Mouse (Mus musculus) heart, adult 2 months (tissue): ENCODE data around the gene Cldn22. TPM values are rescaled to one million over a fixed set of nuclear protein-coding genes. Genes with fewer than 3 reads are reported as not detected.
A peak's percentile ranks its signal among the peaks of the same experiment; 100 is the strongest.

Experiments
- DNase-seq, 2 experiments: peaks; one replicate each; pipeline ENCODE4 v3.0.0; 2021
- H3K27ac ChIP-seq: fragments of 200-600 bp; 2 replicates; pipeline ENCODE4 v1.8.1; 2022
- H3K27me3 ChIP-seq: fragments of 200-500 bp; 2 replicates; pipeline ENCODE4 v1.6.1; 2012; ENCODE audit warnings: mild to moderate bottlenecking, low read length, inconsistent platforms, mixed read lengths; ENCODE audit not compliant: control insufficient read depth, insufficient read depth
- H3K36me3 ChIP-seq: fragments of 200-500 bp; 2 replicates; pipeline ENCODE4 v1.6.1; 2012; ENCODE audit warnings: low read length, inconsistent platforms; ENCODE audit not compliant: control insufficient read depth, insufficient read depth
- H3K4me1 ChIP-seq: fragments of 200-500 bp; 2 replicates; pipeline ENCODE4 v1.6.1; 2011; ENCODE audit warnings: low read length; ENCODE audit not compliant: control insufficient read depth, insufficient read depth
- H3K4me3 ChIP-seq: fragments of 200-600 bp; 2 replicates; pipeline ENCODE4 v1.8.1; 2022
- H3K79me2 ChIP-seq: fragments of 200-500 bp; replicated peaks from 2 replicates; pipeline ENCODE4 v1.6.1; 2012; ENCODE audit warnings: mild to moderate bottlenecking, inconsistent platforms, low read length, moderate library complexity, mixed read lengths; ENCODE audit not compliant: control insufficient read depth, insufficient read depth
- H3K9ac ChIP-seq: fragments of 200-500 bp; 2 replicates; pipeline ENCODE4 v1.6.1; 2012; ENCODE audit warnings: low read depth, mild to moderate bottlenecking, control low read depth, inconsistent platforms, low read length, mixed read lengths
- CTCF ChIP-seq: fragments of 200-600 bp; IDR thresholded peaks from 2 replicates; pipeline ENCODE4 v1.8.1; 2022; ENCODE audit warnings: antibody characterized with exemption, mild to moderate bottlenecking, moderate library complexity
- EP300 ChIP-seq: fragments of 200-500 bp; IDR thresholded peaks from 2 replicates; pipeline ENCODE4 v1.6.1; 2011; ENCODE audit warnings: low read depth, low read length, control low read depth; ENCODE audit not compliant: insufficient read depth
- POLR2A ChIP-seq: fragments of 200-500 bp; IDR thresholded peaks from 2 replicates; pipeline ENCODE4 v1.6.1; 2011; ENCODE audit warnings: mild to moderate bottlenecking, low read depth, low read length, control low read depth; ENCODE audit not compliant: insufficient read depth
- WGBS: fragments of 180-500 bp; shearing (Covaris S2); methylation state at CpG from one replicate; pipeline ENCODE4 v1.1.7; 2018; 5-methylcytosine and 5-hydroxymethylcytosine counted together
- intact Hi-C: fragments of 180-260 bp; cut with DNase I; formaldehyde crosslinking; loops from one replicate; pipeline ENCODE4 v1.15.1; 2025
- polyA plus RNA-seq: library from polyadenylated mRNA; depleted of rRNA; stranded (reverse); fragments of >200 nt; gene quantifications from 2 replicates; pipeline ENCODE4 v1.2.3, GENCODE M21; 2012
- total RNA-seq, 2 experiments: library from RNA; stranded (reverse); gene quantifications; 2 replicates each; pipeline ENCODE4 v1.2.3; 2021

Gene Cldn22
- total and polyA plus RNA-seq, 3 experiments = 1.2 TPM; not detected in 2

GRCm38 (mm10) chr8:47849842-47850241, 25.6 kb downstream of the Cldn22 start:
- no peak overlapping the region for H3K4me3 ChIP-seq
- H3K27me3 ChIP-seq = no peaks in the 10 kb centered on the region
- no peak overlapping the region for H3K9ac ChIP-seq
- intact Hi-C loops = no loop called here
- no peaks in the 10 kb centered on the region for H3K79me2 ChIP-seq
- WGBS = 62% methylated on average over 8 of the region's 8 CpGs
- DNase-seq = no peak
- no peak overlapping the region for H3K27ac ChIP-seq
- peaks cover 8% of the 10 kb centered on the region for H3K4me1 ChIP-seq
- TF ChIP-seq POLR2A (no peak), CTCF (peak; percentile 69)
- peaks cover 4% of the 10 kb centered on the region; the same call in 1 of the 2 replicates for H3K36me3 ChIP-seq

- TF ChIP-seq EP300 (0 out of 2 replicates have a peak, but pooled peaks have one; percentile 44), POLR2A (peak; percentile 25; the same call in 1 of the 2 replicates), CTCF (no peak)
- peak; percentile 71 to 74 for DNase-seq
- Histone ChIP-seq H3K4me1 (peaks cover 8% of the 10 kb centered on the region), H3K4me3 (peak overlapping the region; percentile 5; the same call in 1 of the 2 replicates), H3K27ac (peak overlapping the region; percentile 26), H3K79me2 (no peaks in the 10 kb centered on the region), H3K9ac (peak overlapping the region; percentile 13; the same call in 1 of the 2 replicates), H3K36me3 (peaks cover 4% of the 10 kb centered on the region; the same call in 1 of the 2 replicates), H3K27me3 (no peaks in the 10 kb centered on the region)
- intact Hi-C loops = no loop called here
- 32% methylated on average over 12 of the region's 12 CpGs for WGBS
Observed at GRCm38 (mm10) chr8:47851824-47852502, 27.7 kb downstream of the Cldn22 start.

- WGBS = 81% methylated on average over 5 of the region's 5 CpGs
- Histone ChIP-seq H3K79me2 (no peaks in the 10 kb centered on the region), H3K9ac (no peak overlapping the region), H3K4me1 (peaks cover 8% of the 10 kb centered on the region), H3K4me3 (no peak overlapping the region), H3K36me3 (peaks cover 4% of the 10 kb centered on the region; the same call in 1 of the 2 replicates), H3K27ac (no peak overlapping the region), H3K27me3 (no peaks in the 10 kb centered on the region)
- no peak for DNase-seq
- intact Hi-C loops = no loop called here
- TF ChIP-seq EP300 = no peak
- TF ChIP-seq CTCF = no peak
- TF ChIP-seq POLR2A = no peak
Observed at GRCm38 (mm10) chr8:47852737-47853136, 28.5 kb downstream of the Cldn22 start.

- no peaks in the 10 kb centered on the region for H3K27me3 ChIP-seq
- TF ChIP-seq CTCF = no peak
- no peak for TF ChIP-seq EP300
- TF ChIP-seq POLR2A = no peak
- H3K4me1 ChIP-seq = peaks cover 8% of the 10 kb centered on the region
- DNase-seq = no peak
- H3K36me3 ChIP-seq = peaks cover 4% of the 10 kb centered on the region; the same call in 1 of the 2 replicates
- no peaks in the 10 kb centered on the region for H3K79me2 ChIP-seq
- intact Hi-C loops = no loop called here
- no peak overlapping the region for H3K4me3 ChIP-seq
- H3K27ac ChIP-seq = no peak overlapping the region
- H3K9ac ChIP-seq = no peak overlapping the region
- 87% methylated on average over 5 of the region's 5 CpGs for WGBS
Observed at GRCm38 (mm10) chr8:47853356-47853755, 29.1 kb downstream of the Cldn22 start.

GRCm38 (mm10) chr8:47859259-47859658, 35.0 kb downstream of the Cldn22 start:
- Histone ChIP-seq H3K4me1 (no peaks in the 10 kb centered on the region), H3K79me2 (no peaks in the 10 kb centered on the region), H3K27ac (no peak overlapping the region), H3K9ac (no peak overlapping the region), H3K36me3 (no peaks in the 10 kb centered on the region), H3K4me3 (no peak overlapping the region), H3K27me3 (no peaks in the 10 kb centered on the region)
- WGBS = 94% methylated on average over 12 of the region's 12 CpGs
- intact Hi-C loops = no loop called here
- DNase-seq = no peak
- TF ChIP-seq POLR2A = no peak
- no peak for TF ChIP-seq CTCF
- no peak for TF ChIP-seq EP300

- TF ChIP-seq EP300 = no peak
- TF ChIP-seq POLR2A = no peak
- no peak for TF ChIP-seq CTCF
- no peaks in the 10 kb centered on the region for H3K4me1 ChIP-seq
- no peak overlapping the region for H3K9ac ChIP-seq
- H3K36me3 ChIP-seq = no peaks in the 10 kb centered on the region
- 88% methylated on average over 8 of the region's 8 CpGs for WGBS
- DNase-seq = no peak
- intact Hi-C loops = no loop called here
- no peaks in the 10 kb centered on the region for H3K79me2 ChIP-seq
- no peak overlapping the region for H3K27ac ChIP-seq
- H3K4me3 ChIP-seq = no peak overlapping the region
- no peaks in the 10 kb centered on the region for H3K27me3 ChIP-seq
Observed at GRCm38 (mm10) chr8:47866568-47866967, 42.3 kb downstream of the Cldn22 start.
